Mouse (Mus musculus) limb, embryonic 10.5 days (tissue): ENCODE measurements around the gene Arpc4. TPM values are rescaled to one million over a fixed set of nuclear protein-coding genes. Genes with fewer than 3 reads are reported as not detected.
A peak's percentile ranks its signal among the peaks of the same experiment; 100 is the strongest.

Experiments
- DNase-seq: peaks from one replicate; pipeline ENCODE4 v3.0.0-alpha.2; 2017; ENCODE audit warnings: low spot score
- H3K27ac ChIP-seq: fragments of 300-500 bp; sonication (generic); 2 replicates; pipeline ENCODE4 v1.5.1; 2016; ENCODE audit warnings: mild to moderate bottlenecking
- H3K27me3 ChIP-seq: fragments of 300-500 bp; sonication (generic); 2 replicates; pipeline ENCODE4 v1.6.1; 2016; ENCODE audit warnings: low read depth, mild to moderate bottlenecking; ENCODE audit not compliant: poor library complexity, severe bottlenecking
- H3K36me3 ChIP-seq: fragments of 300-500 bp; sonication (generic); 2 replicates; pipeline ENCODE4 v1.6.1; 2016; ENCODE audit warnings: mild to moderate bottlenecking, moderate library complexity
- H3K4me1 ChIP-seq: fragments of 300-500 bp; sonication (generic); 2 replicates; pipeline ENCODE4 v1.6.1; 2016
- H3K4me3 ChIP-seq: fragments of 300-500 bp; sonication (generic); 2 replicates; pipeline ENCODE4 v1.5.1; 2016; ENCODE audit warnings: mild to moderate bottlenecking, moderate library complexity
- H3K9me3 ChIP-seq: fragments of 300-500 bp; sonication (generic); replicated peaks from 2 replicates; pipeline ENCODE4 v1.6.1; 2016; ENCODE audit warnings: mild to moderate bottlenecking
- WGBS: fragments of 180-500 bp; shearing (Covaris S2); methylation state at CpG from one replicate; pipeline ENCODE4 v1.1.7; 2016; 5-methylcytosine and 5-hydroxymethylcytosine counted together
- polyA plus RNA-seq: library from polyadenylated mRNA; unstranded; fragments of >200 nt; fragmentation: Nextera tagmentation; extraction: Ambion mirVana; gene quantifications from 2 replicates; pipeline ENCODE4 v1.2.1, GENCODE M21; 2016

Arpc4 gene
- polyA plus RNA-seq, 1 experiment from 2014 or later: 383 TPM

DNA sequence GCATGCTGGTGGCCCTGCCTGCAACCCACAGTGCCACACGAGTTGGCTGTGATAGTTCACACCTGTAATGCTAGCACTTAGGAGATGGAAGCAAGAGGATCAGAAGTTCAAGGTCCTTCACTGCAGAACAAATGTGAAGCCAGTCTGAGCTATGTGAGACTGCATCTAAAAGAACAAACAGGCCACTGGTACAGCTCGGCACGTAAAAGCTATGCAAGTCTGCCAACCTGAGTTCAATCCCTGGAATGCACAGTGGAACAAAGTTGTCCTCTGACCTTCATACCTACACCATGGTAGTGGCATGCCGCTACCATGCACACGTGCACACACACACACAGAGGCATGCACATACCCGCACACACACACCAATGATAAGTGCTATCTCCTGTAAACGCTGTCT is 46.3 kb downstream of the Arpc4 start:
- Histone ChIP-seq H3K9me3 (no peaks in the 10 kb centered on the region), H3K4me3 (no peak overlapping the region), H3K27ac (no peak overlapping the region), H3K4me1 (peaks cover 3% of the 10 kb centered on the region), H3K36me3 (no peaks in the 10 kb centered on the region), H3K27me3 (no peaks in the 10 kb centered on the region)
- DNase-seq: no peak
- WGBS: 87% methylated on average over 7 of the region's 7 CpGs

DNA sequence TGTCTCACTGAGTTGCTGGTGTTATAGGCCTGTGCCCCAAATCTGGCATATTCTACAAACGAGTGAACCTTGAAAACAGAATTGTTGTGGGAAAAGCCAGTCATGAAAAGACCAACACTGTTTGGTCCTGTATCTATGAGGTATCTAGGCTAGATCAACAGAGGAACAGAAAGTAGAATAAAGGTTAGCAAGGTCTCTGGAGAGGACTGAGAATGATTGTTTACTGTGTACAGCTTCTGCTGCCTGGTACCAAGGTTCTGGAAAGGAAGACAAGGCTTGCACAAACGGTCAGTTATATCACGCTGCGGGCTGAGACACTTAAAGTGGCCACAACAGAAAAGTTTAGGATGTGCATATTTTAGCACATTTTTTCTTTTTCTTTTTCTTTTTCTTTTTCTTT is 48.8 kb downstream of the Arpc4 start:
- 85% methylated on average over 4 of the region's 4 CpGs for WGBS
- no peaks in the 10 kb centered on the region for H3K27me3 ChIP-seq
- no peak overlapping the region for H3K27ac ChIP-seq
- no peak overlapping the region for H3K4me3 ChIP-seq
- H3K36me3 ChIP-seq: no peaks in the 10 kb centered on the region
- no peaks in the 10 kb centered on the region for H3K9me3 ChIP-seq
- H3K4me1 ChIP-seq: no peaks in the 10 kb centered on the region
- DNase-seq: no peak

DNA sequence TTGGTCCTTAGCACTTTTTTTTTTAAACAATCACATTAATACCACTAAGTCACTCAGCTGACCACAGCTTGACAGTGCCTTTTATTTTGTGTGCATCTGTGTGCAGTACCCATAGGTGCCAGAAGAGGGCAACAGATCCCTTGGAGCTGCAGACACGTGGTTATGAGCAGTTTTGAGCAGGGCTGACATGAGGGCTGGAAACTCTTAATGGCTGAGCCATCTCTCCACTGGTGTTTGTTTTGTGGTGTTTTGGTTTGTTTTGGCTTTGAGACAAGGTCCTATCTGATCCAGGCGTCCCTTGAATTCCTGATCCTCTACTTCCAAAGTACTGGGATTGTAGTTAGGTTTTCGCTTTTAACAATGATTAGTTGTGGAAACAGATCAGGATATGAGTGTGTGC is 49.5 kb downstream of the Arpc4 start:
- WGBS: 70% methylated on average over 3 of the region's 3 CpGs
- Histone ChIP-seq H3K4me1 (0 out of 2 replicates have a peak, but pooled peaks cover 4% of the 10 kb centered on the region), H3K4me3 (no peak overlapping the region), H3K9me3 (no peaks in the 10 kb centered on the region), H3K36me3 (no peaks in the 10 kb centered on the region), H3K27me3 (no peaks in the 10 kb centered on the region), H3K27ac (no peak overlapping the region)
- peak; percentile 62 for DNase-seq

DNA sequence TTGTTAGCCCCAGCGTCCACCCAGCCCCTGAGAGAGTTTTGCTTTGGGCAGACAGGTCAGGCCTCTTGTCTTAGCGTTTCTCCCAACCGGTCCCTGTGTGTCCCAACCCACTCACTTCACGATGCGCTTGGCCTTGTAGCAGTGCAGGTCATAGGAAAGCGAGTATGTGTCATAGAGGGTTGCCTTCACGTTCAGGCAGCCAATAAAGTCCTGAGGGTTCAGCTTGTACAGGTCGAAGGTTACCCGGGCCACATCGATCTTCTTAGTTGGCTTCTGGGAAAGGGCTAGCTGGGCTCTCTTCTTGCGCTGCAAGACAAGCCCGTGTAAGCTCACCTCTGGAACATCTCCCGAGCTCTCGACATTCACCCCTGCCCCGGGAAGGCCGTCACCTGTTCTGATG is 50.1 kb downstream of the Arpc4 start:
- no peak overlapping the region for H3K27ac ChIP-seq
- WGBS: 90% methylated on average over 16 of the region's 16 CpGs

DNA sequence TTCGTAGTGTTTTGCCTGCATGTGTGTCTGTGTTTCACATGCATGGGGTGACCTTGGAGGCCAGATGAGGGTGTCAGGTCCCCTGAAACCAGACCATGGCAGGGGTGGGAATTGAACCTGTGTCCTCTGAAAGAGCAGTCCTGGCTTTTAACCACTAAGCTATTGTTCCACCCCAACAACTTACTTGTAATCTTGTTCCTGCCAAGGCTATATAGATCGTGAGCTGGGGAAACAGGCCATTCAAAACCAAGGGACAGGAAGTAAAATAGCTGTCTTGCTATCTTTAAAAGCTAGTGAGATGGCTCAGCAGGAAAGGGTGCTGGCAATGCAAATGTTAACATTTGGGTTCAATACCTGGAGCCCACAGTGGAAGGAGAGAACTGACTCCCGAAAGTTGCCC is 52.0 kb downstream of the Arpc4 start:
- Histone ChIP-seq H3K9me3 (no peaks in the 10 kb centered on the region), H3K4me1 (0 out of 2 replicates have a peak, but pooled peaks cover 5% of the 10 kb centered on the region), H3K27me3 (no peaks in the 10 kb centered on the region), H3K36me3 (no peaks in the 10 kb centered on the region), H3K27ac (no peak overlapping the region), H3K4me3 (no peak overlapping the region)
- 80% methylated on average over 3 of the region's 3 CpGs for WGBS
- DNase-seq: no peak

More for the DNA sequence above, 50.1 kb downstream of the Arpc4 start:
- H3K4me3 ChIP-seq: no peak overlapping the region
- 0 out of 2 replicates have a peak, but pooled peaks cover 5% of the 10 kb centered on the region for H3K4me1 ChIP-seq
- H3K27me3 ChIP-seq: no peaks in the 10 kb centered on the region
- H3K36me3 ChIP-seq: no peaks in the 10 kb centered on the region
- no peaks in the 10 kb centered on the region for H3K9me3 ChIP-seq
- DNase-seq: no peak

DNA sequence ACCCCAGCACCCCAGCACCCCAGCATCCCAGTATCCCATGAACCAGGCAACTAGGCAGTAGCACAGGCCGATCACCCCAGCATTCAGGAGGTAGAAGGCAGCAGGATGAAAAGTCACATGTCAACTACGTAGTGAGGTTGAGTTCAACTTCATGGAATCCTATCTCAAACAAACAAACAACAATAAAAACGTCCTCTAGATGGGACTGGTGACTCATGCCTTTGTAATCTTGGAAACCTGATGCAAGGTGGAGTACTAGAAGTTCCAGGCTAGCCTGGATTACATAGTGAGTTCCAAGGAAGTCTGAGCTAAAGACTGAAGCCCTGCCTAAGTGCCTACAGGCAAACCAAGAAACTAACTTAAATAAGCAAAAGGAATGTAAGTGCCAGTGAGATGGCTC is 52.9 kb downstream of the Arpc4 start:
- DNase-seq: no peak
- Histone ChIP-seq H3K27ac (no peak overlapping the region), H3K4me1 (0 out of 2 replicates have a peak, but pooled peaks cover 5% of the 10 kb centered on the region), H3K27me3 (no peaks in the 10 kb centered on the region), H3K9me3 (no peaks in the 10 kb centered on the region), H3K36me3 (no peaks in the 10 kb centered on the region), H3K4me3 (no peak overlapping the region)
- WGBS: 61% methylated on average over 3 of the region's 3 CpGs

DNA sequence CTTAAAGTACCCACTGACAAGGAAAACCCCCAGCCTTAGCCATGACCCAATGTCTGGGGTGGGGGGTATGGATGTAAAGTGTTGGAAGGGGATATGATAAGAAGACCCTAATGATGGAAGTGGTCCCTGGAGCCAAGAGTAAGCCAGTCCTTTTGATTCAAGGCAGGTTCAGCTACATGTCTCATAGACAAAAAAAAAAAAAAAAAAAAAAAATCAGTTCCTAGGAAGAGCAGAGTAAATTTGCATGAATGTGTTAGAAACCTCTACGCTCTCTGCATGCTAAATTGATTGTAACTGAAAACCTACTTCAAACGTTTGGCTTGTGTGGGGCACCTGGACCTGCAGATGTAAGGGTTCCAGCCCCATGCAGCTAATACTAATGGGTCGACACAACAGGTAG is 53.9 kb downstream of the Arpc4 start:
- DNase-seq: no peak
- Histone ChIP-seq H3K36me3 (no peaks in the 10 kb centered on the region), H3K27me3 (no peaks in the 10 kb centered on the region), H3K27ac (no peak overlapping the region), H3K4me1 (0 out of 2 replicates have a peak, but pooled peaks cover 5% of the 10 kb centered on the region), H3K9me3 (no peaks in the 10 kb centered on the region), H3K4me3 (no peak overlapping the region)
- WGBS: 70% methylated on average over 3 of the region's 3 CpGs

DNA sequence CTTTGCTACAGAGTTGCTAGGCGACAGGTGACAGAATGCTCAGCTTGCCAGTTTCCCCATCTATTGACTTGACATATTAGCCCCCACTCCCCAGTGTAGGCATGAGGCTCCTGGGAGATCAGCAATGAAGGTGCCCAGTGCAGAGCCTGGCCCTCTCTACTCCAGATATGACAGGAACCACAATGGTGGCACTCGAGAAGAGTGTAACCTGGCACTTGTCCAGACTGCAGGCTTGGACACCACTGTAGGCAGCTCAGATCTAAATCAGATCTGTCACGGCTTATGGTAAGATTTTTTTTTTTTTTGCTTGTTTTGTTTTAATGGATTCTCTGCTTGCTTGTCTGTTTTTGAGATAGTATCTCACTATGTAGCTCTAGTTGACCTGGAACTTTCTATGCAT is 55.7 kb downstream of the Arpc4 start:
- WGBS: 86% methylated on average over 3 of the region's 3 CpGs
- no peak for DNase-seq
- Histone ChIP-seq H3K4me1 (0 out of 2 replicates have a peak, but pooled peaks cover 5% of the 10 kb centered on the region), H3K4me3 (no peak overlapping the region), H3K27ac (no peak overlapping the region), H3K27me3 (no peaks in the 10 kb centered on the region), H3K9me3 (no peaks in the 10 kb centered on the region), H3K36me3 (no peaks in the 10 kb centered on the region)

DNA sequence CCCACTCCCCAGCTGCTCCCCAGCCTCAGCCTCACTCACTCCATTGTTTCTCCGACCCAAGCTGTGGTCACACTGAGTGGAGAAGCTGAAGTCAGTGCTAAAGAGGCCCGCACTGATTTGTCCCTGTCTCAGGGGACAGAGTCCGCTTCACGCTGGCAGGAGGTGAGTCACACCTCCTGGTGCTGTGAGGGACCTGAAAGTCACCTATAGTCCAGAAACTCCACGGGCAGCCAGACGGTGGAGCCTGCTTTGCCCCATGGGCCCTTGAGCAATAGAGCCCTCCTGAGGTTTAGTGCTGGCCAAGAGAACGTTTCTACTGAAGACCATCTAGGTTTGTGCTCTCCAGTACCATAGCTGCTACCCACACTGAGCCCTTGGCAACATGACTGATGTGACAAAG is 56.8 kb downstream of the Arpc4 start:
- 0 out of 2 replicates have a peak, but pooled peaks cover 5% of the 10 kb centered on the region for H3K4me1 ChIP-seq
- H3K4me3 ChIP-seq: no peak overlapping the region
- no peak for DNase-seq
- H3K27ac ChIP-seq: no peak overlapping the region
- no peaks in the 10 kb centered on the region for H3K9me3 ChIP-seq
- no peaks in the 10 kb centered on the region for H3K27me3 ChIP-seq
- WGBS: 72% methylated on average over 7 of the region's 7 CpGs
- no peaks in the 10 kb centered on the region for H3K36me3 ChIP-seq

DNA sequence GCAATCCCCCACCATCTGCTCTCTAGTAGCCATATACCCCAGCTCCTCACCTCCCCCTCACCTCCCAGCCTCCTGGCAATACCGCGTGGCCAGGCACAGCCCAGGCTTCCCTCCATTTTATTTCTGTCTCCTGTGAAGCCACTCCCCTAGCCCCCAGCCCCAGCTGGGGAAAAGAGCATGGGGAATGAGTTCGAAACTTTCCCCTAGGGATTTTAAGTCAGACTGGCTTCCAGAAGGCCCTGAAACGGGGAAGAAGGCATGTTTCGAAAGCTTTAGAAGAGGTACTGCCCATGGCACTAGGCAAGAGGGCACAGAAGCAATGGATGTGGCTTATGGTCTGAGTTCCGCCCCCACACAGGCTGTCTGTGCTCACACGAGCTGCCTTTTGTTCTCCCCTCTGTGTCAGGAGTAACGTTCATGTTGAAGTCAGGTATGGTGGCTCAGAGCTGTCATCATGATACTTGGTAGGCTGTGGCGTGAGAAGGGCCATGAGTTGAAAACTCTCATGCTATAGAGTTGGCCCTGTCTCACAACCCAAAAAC is 57.8 kb downstream of the Arpc4 start, which contains the start of gene Cidec:
Gene Cidec, minus strand, starts transcription at position 97 of the 542 bp plus-strand sequence.
- H3K27me3 ChIP-seq: no peaks in the 10 kb centered on the region
- H3K4me1 ChIP-seq: 0 out of 2 replicates have a peak, but pooled peaks cover 5% of the 10 kb centered on the region
- H3K27ac ChIP-seq: no peak within 1 kb of the TSS
- no peak for DNase-seq
- H3K9me3 ChIP-seq: no peaks in the 10 kb centered on the region
- no peak within 1 kb of the TSS for H3K4me3 ChIP-seq
- 81% methylated on average over 9 of the region's 9 CpGs for WGBS
- no peaks in the 10 kb centered on the region for H3K36me3 ChIP-seq

DNA sequence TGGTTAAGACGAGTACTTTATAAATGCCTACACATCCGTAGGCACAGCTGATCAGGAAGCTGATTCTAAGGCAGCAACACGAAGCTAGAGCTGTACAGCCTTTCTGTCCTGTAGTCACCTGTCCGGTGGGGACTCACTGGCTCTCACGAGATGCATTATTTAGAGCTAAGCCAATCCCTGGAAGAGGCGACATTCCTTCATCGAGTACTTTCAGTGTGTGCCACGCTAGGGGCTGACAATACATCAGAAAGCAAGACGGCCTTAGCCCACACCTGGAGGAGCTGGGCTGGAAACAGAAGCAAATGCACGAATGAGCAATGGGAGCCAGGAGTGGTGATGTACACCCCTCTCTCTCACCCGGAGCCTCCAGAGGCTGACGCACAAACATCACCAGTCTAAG is 59.2 kb downstream of the Arpc4 start:
- Histone ChIP-seq H3K4me3 (no peak overlapping the region), H3K27me3 (no peaks in the 10 kb centered on the region), H3K36me3 (no peaks in the 10 kb centered on the region), H3K4me1 (0 out of 2 replicates have a peak, but pooled peaks cover 3% of the 10 kb centered on the region), H3K27ac (no peak overlapping the region), H3K9me3 (no peaks in the 10 kb centered on the region)
- 80% methylated on average over 12 of the region's 12 CpGs for WGBS
- DNase-seq: no peak

DNA sequence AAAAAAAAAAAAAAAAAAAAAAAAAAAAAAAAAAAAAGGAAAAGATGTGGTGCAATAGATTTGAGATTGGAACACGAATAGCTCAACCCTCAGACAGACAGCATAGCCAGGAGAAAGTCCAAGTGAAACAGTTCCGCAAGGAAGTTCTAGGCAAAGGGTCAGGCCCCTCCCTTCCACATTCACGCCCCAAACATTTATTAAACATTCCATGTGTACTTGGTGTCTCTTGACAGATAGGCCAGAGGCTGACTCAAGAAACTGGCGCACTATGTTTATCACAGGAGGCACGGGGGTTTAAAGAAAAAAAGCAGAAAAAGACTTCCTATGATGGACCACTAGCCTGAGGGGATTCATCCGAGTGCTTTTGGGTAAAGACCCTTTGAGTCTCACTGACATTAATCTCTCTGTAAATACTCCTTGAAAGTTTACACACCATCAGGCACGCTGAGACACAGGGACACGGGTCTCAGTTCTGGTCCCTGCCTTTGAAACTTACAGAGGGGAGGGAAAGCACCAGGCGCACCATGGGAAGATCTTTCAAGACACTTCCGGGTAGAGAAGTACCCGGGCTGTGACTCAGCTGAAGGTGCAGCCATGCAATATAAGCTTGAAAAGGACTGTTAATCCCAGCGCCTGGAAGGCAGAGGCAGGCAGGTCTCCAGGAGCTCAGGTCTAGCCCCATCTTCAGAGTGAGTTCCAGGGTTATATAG is 61.0 kb downstream of the Arpc4 start:
- 67% methylated on average over 12 of the region's 12 CpGs for WGBS

More for the DNA sequence above, 61.0 kb downstream of the Arpc4 start:
- H3K27me3 ChIP-seq: no peaks in the 10 kb centered on the region
- no peak overlapping the region for H3K27ac ChIP-seq
- no peaks in the 10 kb centered on the region for H3K9me3 ChIP-seq
- peaks cover 9% of the 10 kb centered on the region for H3K4me1 ChIP-seq
- H3K36me3 ChIP-seq: no peaks in the 10 kb centered on the region
- DNase-seq: no peak
- no peak overlapping the region for H3K4me3 ChIP-seq
